Comparison of ENCODE assay signal across 17 mouse cellular contexts in genomic region chr19:28929034-28929433, GRCm38 (mm10). TPM values are rescaled to one million over a fixed set of nuclear protein-coding genes. Genes with fewer than 3 reads are reported as not detected.
DNase-seq lines count a peak whose midpoint lies in the region; ATAC-seq lines count a peak whose summit lies in the region.
"Had no signal": no experiment of that assay in that cellular context is flagged by ENCODE, and none has a peak within 500 bp of the region (broad histone marks: within the 10 kb centered on the region; RNA-seq: fewer than 3 reads in every experiment).

No protein-coding gene starts in this region.

- peak; percentile 11 for DNase-seq in liver
- no peak for DNase-seq in liver, embryonic 11.5 days (ENCODE audit: low spot score)
- DNase-seq in kidney, postnatal 4 days: peak; percentile 69 to 74
- DNase-seq in yolk sac, embryonic 10.5 days (ENCODE audit: low spot score): peak; percentile 77
- no peak for DNase-seq in ovary, postnatal 10 days (ENCODE audit: low spot score)
- no peak for DNase-seq in right cerebral cortex, adult 18-20 months
- DNase-seq: cerebellum, adult 11 months; cerebellum, postnatal 25 days; layer of hippocampus, adult 9-11 months; thymus, postnatal 36 days had no signal

- H3K9me3 ChIP-seq in liver, embryonic 11.5 days (ENCODE audit: control insufficient read depth, low read length): no peaks in the 10 kb centered on the region
- H3K9me3 ChIP-seq in kidney, embryonic 14.5 days (ENCODE audit: control insufficient read depth, low read length): peaks cover 4% of the 10 kb centered on the region; the same call in 1 of the 2 replicates
- H3K9me3 ChIP-seq in midbrain, embryonic 16.5 days (replicated peaks; ENCODE audit: control insufficient read depth, low read length, poor library complexity, severe bottlenecking): peaks cover 2% of the 10 kb centered on the region; the same call in 1 of the 2 replicates
- H3K9me3 ChIP-seq: forebrain, embryonic 12.5 days; hindbrain, embryonic 10.5 days; midbrain, embryonic 10.5 days had no signal

- H3K27ac ChIP-seq in liver, embryonic 11.5 days (ENCODE audit: low read depth, low read length): no peak overlapping the region
- no peak overlapping the region for H3K27ac ChIP-seq in kidney, embryonic 14.5 days (ENCODE audit: low read depth, low read length)
- H3K27ac ChIP-seq in midbrain, embryonic 16.5 days (ENCODE audit: low read length): no peak overlapping the region
- H3K27ac ChIP-seq: forebrain, embryonic 12.5 days; hindbrain, embryonic 10.5 days; midbrain, embryonic 10.5 days; neural tube, embryonic 13.5 days had no signal

- no peaks in the 10 kb centered on the region for H3K36me3 ChIP-seq in liver, embryonic 11.5 days (ENCODE audit: control insufficient read depth, insufficient read depth, low read length)
- no peaks in the 10 kb centered on the region for H3K36me3 ChIP-seq in kidney, embryonic 14.5 days (ENCODE audit: control insufficient read depth, insufficient read depth, low read length)
- no peaks in the 10 kb centered on the region for H3K36me3 ChIP-seq in midbrain, embryonic 16.5 days (ENCODE audit: control insufficient read depth, insufficient read depth, low read length)
- H3K36me3 ChIP-seq: forebrain, embryonic 12.5 days; hindbrain, embryonic 10.5 days; midbrain, embryonic 10.5 days; neural tube, embryonic 13.5 days had no signal

- no peak overlapping the region for H3K9ac ChIP-seq in liver, embryonic 11.5 days (ENCODE audit: low read depth, low read length)
- H3K9ac ChIP-seq in kidney, embryonic 14.5 days (ENCODE audit: low read depth, low read length): no peak overlapping the region
- no peak overlapping the region for H3K9ac ChIP-seq in midbrain, embryonic 16.5 days (ENCODE audit: low read depth, low read length)
- H3K9ac ChIP-seq: forebrain, embryonic 12.5 days; neural tube, embryonic 13.5 days had no signal

- H3K4me1 ChIP-seq in liver, embryonic 11.5 days (replicated peaks; ENCODE audit: control insufficient read depth, insufficient read depth, low read length): peaks cover 4% of the 10 kb centered on the region; the same call in 1 of the 2 replicates
- no peaks in the 10 kb centered on the region for H3K4me1 ChIP-seq in kidney, embryonic 14.5 days (ENCODE audit: control insufficient read depth, insufficient read depth, low read length)
- no peaks in the 10 kb centered on the region for H3K4me1 ChIP-seq in midbrain, embryonic 16.5 days (ENCODE audit: control insufficient read depth, insufficient read depth, low read length)
- H3K4me1 ChIP-seq: forebrain, embryonic 12.5 days; hindbrain, embryonic 10.5 days; midbrain, embryonic 10.5 days; neural tube, embryonic 13.5 days had no signal

- H3K27me3 ChIP-seq in liver, embryonic 11.5 days (replicated peaks; ENCODE audit: control insufficient read depth, insufficient read depth, low read length): no peaks in the 10 kb centered on the region
- H3K27me3 ChIP-seq in kidney, embryonic 14.5 days (ENCODE audit: control insufficient read depth, insufficient read depth, low read length): no peaks in the 10 kb centered on the region
- no peaks in the 10 kb centered on the region for H3K27me3 ChIP-seq in midbrain, embryonic 16.5 days (ENCODE audit: control insufficient read depth, insufficient read depth, low read depth, low read length)
- H3K27me3 ChIP-seq: forebrain, embryonic 12.5 days; neural tube, embryonic 13.5 days had no signal

- H3K4me2 ChIP-seq in liver, embryonic 11.5 days: no peak overlapping the region
- no peak overlapping the region for H3K4me2 ChIP-seq in kidney, embryonic 14.5 days (replicated peaks; ENCODE audit: low read depth, low read length)
- H3K4me2 ChIP-seq in midbrain, embryonic 16.5 days (ENCODE audit: low read length): no peak overlapping the region
- H3K4me2 ChIP-seq: forebrain, embryonic 12.5 days; neural tube, embryonic 13.5 days had no signal

- H3K4me3 ChIP-seq in liver, embryonic 11.5 days (ENCODE audit: low read depth, low read length): no peak overlapping the region
- H3K4me3 ChIP-seq in kidney, embryonic 14.5 days (ENCODE audit: low read length): no peak overlapping the region
- no peak overlapping the region for H3K4me3 ChIP-seq in midbrain, embryonic 16.5 days (ENCODE audit: low read depth, low read length)
- H3K4me3 ChIP-seq: forebrain, embryonic 12.5 days; hindbrain, embryonic 10.5 days; midbrain, embryonic 10.5 days; neural tube, embryonic 13.5 days had no signal

- no peak for ATAC-seq in liver, embryonic 11.5 days (replicated peaks; ENCODE audit: low FRiP score)
- ATAC-seq in kidney, embryonic 14.5 days (ENCODE audit: low FRiP score, low TSS enrichment): peak; percentile 69
- ATAC-seq in midbrain, embryonic 16.5 days: no peak
- ATAC-seq: inflammation-experienced regulatory T-cells, adult 6 months had no signal

RNA-seq across cellular contexts. Expression of gene Plpp6, which starts 34.7 kb away (rescaled TPM):
- 3.8 and 5.0 TPM in 2 replicates for polyA plus RNA-seq in liver, embryonic 11.5 days (2014; fragmentation: Nextera tagmentation; extraction: Ambion mirVana)
- polyA plus RNA-seq in kidney, embryonic 14.5 days (2014; fragmentation: Nextera tagmentation; extraction: Ambion mirVana): 6.5 and 12.5 TPM in 2 replicates
- polyA plus RNA-seq in midbrain, embryonic 16.5 days (2015; fragmentation: Nextera tagmentation; extraction: Ambion mirVana): 14.8 and 15.2 TPM in 2 replicates

RNA-seq across cellular contexts. Expression of gene 4430402I18Rik, which starts 38.6 kb away (rescaled TPM):
- 0.70 and 1.2 TPM in 2 replicates for polyA plus RNA-seq in liver, embryonic 11.5 days (2014; fragmentation: Nextera tagmentation; extraction: Ambion mirVana)
- 2.8 and 3.0 TPM in 2 replicates for polyA plus RNA-seq in kidney, embryonic 14.5 days (2014; fragmentation: Nextera tagmentation; extraction: Ambion mirVana)
- 0.78 and 1.4 TPM in 2 replicates for polyA plus RNA-seq in midbrain, embryonic 16.5 days (2015; fragmentation: Nextera tagmentation; extraction: Ambion mirVana)
- polyA plus RNA-seq: inflammation-experienced regulatory T-cells, adult 6 months had no signal

Comparison
In these comparisons a context has a peak if more than half of its experiments do, and no peak if none do; other contexts are left out.
1. DNase-seq: peak in liver (single experiment), kidney, postnatal 4 days (2 of 2) and yolk sac, embryonic 10.5 days (single experiment); none in liver, embryonic 11.5 days (single experiment), ovary, postnatal 10 days (single experiment) and right cerebral cortex, adult 18-20 months (single experiment).